In genomic region chr11:79610454-79610853, GRCm38 (mm10) we compare ENCODE assay signal across 12 mouse cellular contexts. TPM values are rescaled to one million over a fixed set of nuclear protein-coding genes. Genes with fewer than 3 reads are reported as not detected.
DNase-seq lines count a peak whose midpoint lies in the region; ATAC-seq and TF ChIP-seq lines count a peak whose summit lies in the region.
"Had no signal": no experiment of that assay in that cellular context is flagged by ENCODE, and none has a peak within 500 bp of the region (broad histone marks: within the 10 kb centered on the region; RNA-seq: fewer than 3 reads in every experiment).

No protein-coding gene starts in this region.

- no peak for TF ChIP-seq POLR2A in thymus, adult 2 months (IDR thresholded peaks at IDR 0.05; ENCODE audit: control insufficient read depth, extremely low read depth, insufficient read depth, low read length, poor library complexity)
- no peak for TF ChIP-seq POLR2A in kidney, adult 2 months (IDR thresholded peaks at IDR 0.05; ENCODE audit: low read depth, low read length)

- H3K4me2 ChIP-seq in heart, embryonic 11.5 days, result peak overlapping the region; percentile 41
- H3K4me2 ChIP-seq in midbrain, embryonic 12.5 days (replicated peaks), result no peak overlapping the region
- H3K4me2 ChIP-seq: liver, embryonic 13.5 days had no signal

- no peak for TF ChIP-seq CTCF in thymus, adult 2 months (IDR thresholded peaks at IDR 0.05; ENCODE audit: borderline replicate concordance, control insufficient read depth, extremely low read depth, insufficient read depth, low read length, poor library complexity)
- TF ChIP-seq CTCF in kidney, adult 2 months (conservative IDR thresholded peaks at IDR 0.05; ENCODE audit: insufficient read depth, insufficient read length, low read depth, low read length), result no peak

- no peaks in the 10 kb centered on the region for H3K9me3 ChIP-seq in heart, embryonic 11.5 days (replicated peaks; ENCODE audit: control insufficient read depth, low read length)
- H3K9me3 ChIP-seq in midbrain, embryonic 12.5 days, result no peaks in the 10 kb centered on the region
- H3K9me3 ChIP-seq: liver, embryonic 13.5 days had no signal

- H3K27ac ChIP-seq in heart, embryonic 11.5 days (ENCODE audit: low read depth, low read length), result no peak overlapping the region
- peak overlapping the region; percentile 6; the same call in 1 of the 2 replicates for H3K27ac ChIP-seq in thymus, adult 2 months (ENCODE audit: control insufficient read depth, insufficient read depth, low read length)
- peak overlapping the region; percentile 62 for H3K27ac ChIP-seq in midbrain, embryonic 12.5 days (replicated peaks)
- H3K27ac ChIP-seq in kidney, adult 2 months (ENCODE audit: insufficient read depth, low read depth, low read length), result no peak overlapping the region
- H3K27ac ChIP-seq: liver, embryonic 13.5 days had no signal

- H3K4me1 ChIP-seq in heart, embryonic 11.5 days (ENCODE audit: control insufficient read depth, insufficient read depth, low read length), result peaks cover 12% of the 10 kb centered on the region
- H3K4me1 ChIP-seq in thymus, adult 2 months (replicated peaks; ENCODE audit: control insufficient read depth, insufficient read depth, low read length), result peaks cover 53% of the 10 kb centered on the region
- H3K4me1 ChIP-seq in midbrain, embryonic 12.5 days, result peaks cover 75% of the 10 kb centered on the region
- H3K4me1 ChIP-seq in kidney, adult 2 months (ENCODE audit: control insufficient read depth, insufficient read depth, low read length), result no peaks in the 10 kb centered on the region

- no peak overlapping the region for H3K4me3 ChIP-seq in heart, embryonic 11.5 days (ENCODE audit: low read depth, low read length)
- no peak overlapping the region for H3K4me3 ChIP-seq in thymus, adult 2 months (ENCODE audit: control insufficient read depth, insufficient read depth, low read length)
- H3K4me3 ChIP-seq in midbrain, embryonic 12.5 days, result no peak overlapping the region
- H3K4me3 ChIP-seq in kidney, adult 2 months (ENCODE audit: insufficient read depth, low read depth, low read length), result no peak overlapping the region
- H3K4me3 ChIP-seq: liver, embryonic 13.5 days had no signal

- peaks cover 10% of the 10 kb centered on the region; the same call in 1 of the 2 replicates for H3K27me3 ChIP-seq in heart, embryonic 11.5 days (ENCODE audit: control insufficient read depth, insufficient read depth, low read length)
- no peaks in the 10 kb centered on the region for H3K27me3 ChIP-seq in thymus, adult 2 months (ENCODE audit: control insufficient read depth, insufficient read depth, low read length)
- peaks cover 13% of the 10 kb centered on the region; the same call in 1 of the 2 replicates for H3K27me3 ChIP-seq in midbrain, embryonic 12.5 days
- no peaks in the 10 kb centered on the region for H3K27me3 ChIP-seq in kidney, adult 2 months (replicated peaks; ENCODE audit: control insufficient read depth, insufficient read depth, low read length)

- no peak for DNase-seq in heart, postnatal 10 days
- DNase-seq in thymus, adult 2 months, result no peak
- no peak for DNase-seq in thymus, postnatal 0 days (ENCODE audit: low spot score)
- DNase-seq in kidney, adult 2 months, result no peak
- no peak for DNase-seq in thymus, postnatal 10 days (ENCODE audit: low spot score in 2 of 2)
- no peak for DNase-seq in thymus, postnatal 14 days
- DNase-seq: adrenal gland, adult 8-10 months; cerebellum, adult 11 months; liver, embryonic 13.5 days; spleen, adult 18-20 months had no signal

- intact Hi-C loops in heart, postnatal 10 days (cut with DNase I), result no loop called here

- no peak for ATAC-seq in heart, embryonic 11.5 days (replicated peaks; ENCODE audit: insufficient number of reproducible peaks, low FRiP score, low TSS enrichment)
- no peak for ATAC-seq in midbrain, embryonic 12.5 days (ENCODE audit: low FRiP score, low read depth)

- 53% methylated on average over 2 of the region's 2 CpGs for WGBS in heart, embryonic 11.5 days (ENCODE audit: insufficient replicate concordance)
- WGBS in thymus, adult 2 months, result 66% methylated on average over 2 of the region's 2 CpGs
- WGBS in midbrain, embryonic 12.5 days, result 48% methylated on average over 2 of the region's 2 CpGs
- 59% methylated on average over 2 of the region's 2 CpGs for whole genome bisulfite sequencing in kidney, adult 2 months

- H3K36me3 ChIP-seq in heart, embryonic 11.5 days (ENCODE audit: control insufficient read depth, insufficient read depth, low read length), result no peaks in the 10 kb centered on the region
- H3K36me3 ChIP-seq in thymus, adult 2 months (ENCODE audit: control insufficient read depth, insufficient read depth, low read length), result no peaks in the 10 kb centered on the region
- no peaks in the 10 kb centered on the region for H3K36me3 ChIP-seq in midbrain, embryonic 12.5 days
- H3K36me3 ChIP-seq in kidney, adult 2 months (ENCODE audit: control insufficient read depth, insufficient read depth, low read length), result no peaks in the 10 kb centered on the region
- H3K36me3 ChIP-seq: liver, embryonic 13.5 days had no signal

- H3K9ac ChIP-seq in heart, embryonic 11.5 days (ENCODE audit: low read depth, low read length), result peak overlapping the region; percentile 24; the same call in 1 of the 2 replicates
- no peak overlapping the region for H3K9ac ChIP-seq in midbrain, embryonic 12.5 days (replicated peaks)
- H3K9ac ChIP-seq: liver, embryonic 13.5 days had no signal

RNA-seq across cellular contexts. Expression of gene Rab11fip4, which starts 19.4 kb away (rescaled TPM):
- polyA plus RNA-seq in heart, embryonic 11.5 days (2014; fragmentation: Nextera tagmentation; extraction: Ambion mirVana), result 0.42 and 0.73 TPM in 2 replicates
- under 1 TPM; 0.07 to 0.38 TPM for total RNA-seq in heart, postnatal 10 days (2021)
- 36.8 and 40.9 TPM in 2 replicates for polyA plus RNA-seq in thymus, adult 2 months (2012; rRNA removed)
- polyA plus RNA-seq in thymus, postnatal 0 days (2015; fragmentation: Nextera tagmentation; extraction: Ambion mirVana), result 8.4 and 8.6 TPM in 2 replicates
- polyA plus RNA-seq in midbrain, embryonic 12.5 days (2016; fragmentation: Nextera tagmentation; extraction: Ambion mirVana), result 20.6 and 26.8 TPM in 2 replicates
- polyA plus RNA-seq in kidney, adult 2 months (2012; rRNA removed), result 40.8 and 48.0 TPM in 2 replicates

Comparison
In these comparisons a context has a peak if more than half of its experiments do, and no peak if none do; other contexts are left out.
1. H3K27ac ChIP-seq: peak in thymus, adult 2 months (single experiment) and midbrain, embryonic 12.5 days (single experiment); none in heart, embryonic 11.5 days (single experiment) and kidney, adult 2 months (single experiment).